Mouse (Mus musculus): ENCODE results near the gene Atp2c1.

Gene Atp2c1

DNA sequence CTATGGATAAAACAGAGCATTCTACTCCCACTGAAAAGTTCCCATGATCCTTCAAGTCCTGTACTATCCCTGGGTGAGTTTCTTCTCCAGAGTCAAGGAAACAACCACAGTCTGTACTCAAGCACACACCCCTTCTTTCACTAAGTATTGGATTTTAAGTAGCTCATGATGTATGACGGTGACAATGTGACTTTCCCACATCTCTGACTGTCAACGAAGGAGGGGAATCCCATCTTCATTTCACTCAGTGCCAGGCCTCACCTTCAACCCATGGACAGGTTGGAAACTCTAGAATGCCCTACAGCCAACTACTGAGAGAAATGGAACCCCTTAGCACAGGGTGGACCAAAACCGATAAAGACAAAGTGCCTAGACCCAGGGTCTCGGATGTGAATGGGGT lies 160.9 kb downstream of the Atp2c1 start:
- DNase-seq (ENCODE audit: low spot score), result no peak

DNA sequence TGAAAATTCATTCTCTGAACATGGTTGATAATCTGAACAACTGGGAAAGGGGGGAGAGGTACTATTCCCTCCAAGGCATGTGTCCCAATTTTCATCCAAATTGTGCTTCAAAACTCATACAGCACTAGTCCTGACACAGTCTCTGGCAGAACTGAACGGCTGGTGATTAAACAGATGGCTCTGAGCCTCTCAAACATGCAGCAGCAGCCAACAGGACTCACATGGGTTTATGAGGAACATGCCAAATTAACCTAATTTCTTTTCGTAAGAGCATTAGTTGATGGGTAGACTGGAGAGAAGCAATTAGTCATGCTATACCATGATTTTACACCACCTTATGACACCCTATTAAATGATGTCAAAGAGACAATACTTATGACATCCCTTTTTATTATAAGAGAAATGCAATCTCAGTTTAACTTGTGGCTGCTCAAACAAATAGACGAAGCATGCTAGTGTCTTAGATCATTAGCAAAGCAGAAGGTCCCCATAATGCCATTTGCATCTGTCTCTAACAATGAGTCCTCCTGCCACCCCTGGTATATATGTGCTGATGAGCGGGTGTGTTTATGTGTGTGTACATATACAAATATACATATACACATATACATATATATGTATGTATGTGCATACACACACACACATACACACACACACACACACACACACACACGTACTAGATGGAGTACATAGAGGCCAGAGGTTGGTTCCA lies 163.4 kb downstream of the Atp2c1 start:
- DNase-seq (ENCODE audit: low spot score), result no peak

DNA sequence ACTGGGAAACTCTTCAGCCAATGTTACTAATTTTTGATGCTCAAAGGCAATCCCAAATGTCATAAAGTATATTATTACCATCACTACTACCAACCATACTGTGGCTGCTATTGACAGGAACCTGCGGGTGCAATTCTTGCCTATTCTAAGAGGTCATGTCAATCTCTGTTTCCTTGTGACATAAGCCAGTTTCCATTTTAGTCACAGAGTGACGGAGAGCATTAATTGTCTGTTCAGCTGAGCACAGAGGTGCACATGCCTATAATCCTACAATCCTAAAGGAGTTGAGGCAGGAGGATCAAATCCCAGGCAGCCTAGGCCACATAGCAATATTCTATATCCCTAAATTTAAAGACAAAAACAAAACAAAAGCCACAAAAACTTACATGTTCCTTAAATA lies 164.9 kb downstream of the Atp2c1 start:
- DNase-seq (ENCODE audit: low spot score), result no peak

Measured in testis, postnatal 10 days (tissue).